Mouse (Mus musculus) midbrain, embryonic 13.5 days (tissue): ENCODE results near the gene 4933427D14Rik. TPM values are rescaled to one million over a fixed set of nuclear protein-coding genes. Genes with fewer than 3 reads are reported as not detected.

Experiments
- ATAC-seq: fragments of 200-750 bp; cut with Nextera tagmentation; 2 replicates; pipeline ENCODE4 v1.8.0; 2017; ENCODE audit warnings: mild to moderate bottlenecking, moderate TSS enrichment, moderate library complexity
- H3K27ac ChIP-seq: fragments of 300-500 bp; sonication (generic); 2 replicates; pipeline ENCODE4 v1.5.1; 2015; ENCODE audit warnings: inconsistent platforms, mild to moderate bottlenecking, moderate library complexity
- H3K27me3 ChIP-seq: fragments of 300-500 bp; sonication (generic); 2 replicates; pipeline ENCODE4 v1.6.1; 2015; ENCODE audit warnings: mild to moderate bottlenecking, inconsistent platforms
- H3K36me3 ChIP-seq: fragments of 300-500 bp; sonication (generic); 2 replicates; pipeline ENCODE4 v1.6.1; 2015; ENCODE audit warnings: mild to moderate bottlenecking, inconsistent platforms
- H3K4me1 ChIP-seq: fragments of 300-500 bp; sonication (generic); replicated peaks from 2 replicates; pipeline ENCODE4 v1.6.1; 2015; ENCODE audit warnings: inconsistent platforms
- H3K4me2 ChIP-seq: fragments of 300-500 bp; sonication (generic); replicated peaks from 2 replicates; pipeline ENCODE4 v1.6.1; 2015; ENCODE audit warnings: moderate library complexity, mild to moderate bottlenecking, inconsistent platforms
- H3K4me3 ChIP-seq: fragments of 300-500 bp; sonication (generic); replicated peaks from 2 replicates; pipeline ENCODE4 v1.5.1; 2015; ENCODE audit warnings: mild to moderate bottlenecking, inconsistent platforms
- H3K9ac ChIP-seq: fragments of 300-500 bp; sonication (generic); replicated peaks from 2 replicates; pipeline ENCODE4 v1.6.1; 2015; ENCODE audit warnings: mild to moderate bottlenecking, inconsistent platforms
- H3K9me3 ChIP-seq: fragments of 300-500 bp; sonication (generic); 2 replicates; pipeline ENCODE4 v1.6.1; 2016; ENCODE audit warnings: mild to moderate bottlenecking, inconsistent platforms
- WGBS: fragments of 180-500 bp; shearing (Covaris S2); methylation state at CpG from one replicate; pipeline ENCODE4 v1.1.7; 2015; 5-methylcytosine and 5-hydroxymethylcytosine counted together
- polyA plus RNA-seq: library from polyadenylated mRNA; unstranded; fragments of >200 nt; fragmentation: Nextera tagmentation; extraction: Ambion mirVana; gene quantifications from 2 replicates; pipeline ENCODE4 v1.2.1, GENCODE M21; 2015

Gene 4933427D14Rik
- polyA plus RNA-seq, 1 experiment from 2014 or later: 31.0 TPM

DNA sequence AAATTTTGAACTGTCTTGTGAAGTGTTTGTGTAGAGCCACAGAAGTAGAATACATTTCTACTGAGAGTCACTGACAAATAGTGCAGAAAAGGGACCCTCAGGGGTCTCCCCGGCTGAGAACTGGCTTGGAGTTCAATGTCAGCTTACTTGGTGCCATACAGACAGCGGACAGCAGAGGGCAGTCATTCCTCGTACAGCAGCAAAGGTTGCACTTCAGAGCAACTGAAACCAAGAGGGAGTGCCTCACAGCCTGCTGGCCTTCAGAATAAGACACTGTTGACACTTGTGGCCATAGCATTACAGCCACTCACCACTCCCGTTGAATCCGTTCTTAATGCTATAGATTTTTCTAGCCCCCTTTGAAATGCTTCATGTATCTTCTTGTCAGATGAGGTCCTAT is 17.6 kb upstream of the 4933427D14Rik start:
- 17% methylated on average over 5 of the region's 5 CpGs for WGBS

DNA sequence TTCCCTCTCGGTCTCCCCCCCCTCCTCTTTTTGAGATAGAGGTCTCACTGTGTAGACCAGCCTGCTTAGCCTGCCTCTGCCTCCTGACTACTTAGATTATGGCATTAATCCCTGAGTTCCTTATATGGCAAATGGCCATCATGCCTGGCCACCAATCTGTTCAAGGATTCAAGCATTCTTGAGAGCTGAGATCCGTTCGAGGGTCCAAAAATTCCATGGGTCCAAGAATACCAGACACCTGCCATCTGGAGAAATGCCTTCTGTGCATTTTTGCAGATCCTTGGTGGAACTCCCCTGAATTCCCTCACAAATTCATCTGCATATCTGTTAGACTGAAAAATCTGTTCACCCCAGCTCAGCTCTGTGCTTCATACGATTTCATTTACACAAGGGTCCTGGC is 16.2 kb upstream of the 4933427D14Rik start:
- no peak overlapping the region for H3K4me3 ChIP-seq
- H3K27me3 ChIP-seq: no peaks in the 10 kb centered on the region
- H3K9me3 ChIP-seq: no peaks in the 10 kb centered on the region
- H3K4me1 ChIP-seq: peaks cover 11% of the 10 kb centered on the region
- no peak for ATAC-seq
- no peak overlapping the region for H3K9ac ChIP-seq
- H3K4me2 ChIP-seq: no peak overlapping the region
- WGBS: 89% methylated on average over 4 of the region's 4 CpGs
- H3K36me3 ChIP-seq: no peaks in the 10 kb centered on the region
- no peak overlapping the region for H3K27ac ChIP-seq

More for the DNA sequence above, 17.6 kb upstream of the 4933427D14Rik start:
- no peaks in the 10 kb centered on the region for H3K27me3 ChIP-seq
- no peaks in the 10 kb centered on the region for H3K36me3 ChIP-seq
- H3K27ac ChIP-seq: no peak overlapping the region
- H3K9ac ChIP-seq: no peak overlapping the region
- peaks cover 11% of the 10 kb centered on the region for H3K4me1 ChIP-seq
- no peaks in the 10 kb centered on the region for H3K9me3 ChIP-seq
- peak; percentile 53; the same call in 1 of the 2 replicates for ATAC-seq
- no peak overlapping the region for H3K4me2 ChIP-seq
- H3K4me3 ChIP-seq: no peak overlapping the region

DNA sequence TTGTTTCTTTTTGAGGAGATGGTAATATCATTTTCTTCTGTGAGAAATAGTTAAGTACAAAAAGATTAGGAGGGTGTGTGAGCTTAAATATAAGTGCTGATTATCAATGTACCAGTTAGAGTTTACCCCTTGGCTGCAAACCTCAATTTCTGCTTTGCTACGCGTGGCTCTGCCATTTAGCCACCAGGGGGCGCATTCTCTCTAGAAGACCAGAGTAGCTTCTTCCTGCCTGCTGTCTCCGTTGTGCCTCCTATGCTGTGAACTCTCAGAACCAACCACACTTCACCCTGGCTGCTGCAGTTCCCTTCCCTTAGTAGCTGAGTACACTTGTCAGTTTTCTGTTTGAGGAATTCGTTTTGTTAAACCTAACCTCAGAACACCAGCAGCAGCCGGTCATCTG is 14.0 kb upstream of the 4933427D14Rik start:
- 16% methylated on average over 6 of the region's 6 CpGs for WGBS
- Histone ChIP-seq H3K9ac (no peak overlapping the region), H3K9me3 (no peaks in the 10 kb centered on the region), H3K36me3 (no peaks in the 10 kb centered on the region), H3K27ac (no peak overlapping the region), H3K4me1 (peaks cover 21% of the 10 kb centered on the region), H3K27me3 (no peaks in the 10 kb centered on the region), H3K4me2 (no peak overlapping the region), H3K4me3 (no peak overlapping the region)
- ATAC-seq: no peak

DNA sequence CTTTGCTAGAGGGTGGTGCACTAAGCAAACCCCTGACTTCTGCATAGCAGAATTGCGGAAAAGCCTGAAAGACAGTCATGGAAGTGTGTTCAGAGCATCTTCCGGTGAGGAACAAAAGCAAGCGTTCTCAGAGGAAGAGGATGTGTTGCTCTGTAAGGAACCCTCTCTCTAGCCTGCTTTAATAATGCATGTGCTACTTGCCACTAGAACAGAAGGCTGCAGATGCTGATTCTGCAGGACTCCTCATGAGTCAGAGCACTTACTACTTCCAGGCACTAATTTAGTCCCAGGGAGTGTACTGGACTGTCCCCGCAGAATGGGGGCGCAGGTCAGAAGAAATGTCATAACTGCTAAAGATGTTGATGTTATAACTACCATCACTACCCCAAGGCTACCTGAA is 9.9 kb upstream of the 4933427D14Rik start:
- peak overlapping the region; percentile 47 for H3K9ac ChIP-seq
- H3K4me3 ChIP-seq: 0 out of 2 replicates have a peak overlapping the region, but pooled peaks have one; percentile 11
- H3K36me3 ChIP-seq: no peaks in the 10 kb centered on the region; the same call in 1 of the 2 replicates
- peak overlapping the region; percentile 86 for H3K4me2 ChIP-seq
- no peak overlapping the region for H3K27ac ChIP-seq
- ATAC-seq: no peak
- H3K9me3 ChIP-seq: no peaks in the 10 kb centered on the region
- WGBS: 84% methylated on average over 5 of the region's 5 CpGs
- no peaks in the 10 kb centered on the region for H3K27me3 ChIP-seq
- peaks cover 30% of the 10 kb centered on the region for H3K4me1 ChIP-seq

DNA sequence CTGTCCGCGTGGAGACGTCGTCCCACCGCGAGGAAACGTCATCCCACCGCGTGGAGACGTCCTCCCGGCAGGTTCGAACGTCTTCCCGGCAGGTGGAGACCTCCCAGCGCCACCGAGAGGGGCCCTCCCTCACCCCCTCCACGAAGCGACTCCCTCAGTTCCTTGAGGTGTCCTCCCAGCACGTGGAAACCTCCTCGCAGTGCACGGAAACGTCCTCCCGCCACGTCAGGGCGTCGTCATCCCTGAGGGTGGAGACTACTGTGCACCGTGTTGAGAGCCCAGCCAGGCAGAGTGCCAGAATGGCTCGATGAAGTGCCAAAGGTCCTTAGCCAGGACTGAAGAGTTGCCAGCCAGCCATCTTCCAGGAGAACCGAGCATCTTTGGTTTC is 8.1 kb upstream of the 4933427D14Rik start, which contains the start of gene Med31:
Gene Med31, minus strand, starts transcription at position 183 of the 388 bp plus-strand sequence.
- Histone ChIP-seq H3K27me3 (no peaks in the 10 kb centered on the region), H3K4me1 (peaks cover 30% of the 10 kb centered on the region), H3K9ac (peak within 1 kb of the TSS; percentile 79), H3K36me3 (peaks cover 16% of the 10 kb centered on the region), H3K9me3 (no peaks in the 10 kb centered on the region), H3K4me3 (peak within 1 kb of the TSS; percentile 73), H3K27ac (peak within 1 kb of the TSS; percentile 82), H3K4me2 (peak within 1 kb of the TSS; percentile 86)
- ATAC-seq: peak; percentile 88
- WGBS: 3% methylated on average over 29 of the region's 29 CpGs

DNA sequence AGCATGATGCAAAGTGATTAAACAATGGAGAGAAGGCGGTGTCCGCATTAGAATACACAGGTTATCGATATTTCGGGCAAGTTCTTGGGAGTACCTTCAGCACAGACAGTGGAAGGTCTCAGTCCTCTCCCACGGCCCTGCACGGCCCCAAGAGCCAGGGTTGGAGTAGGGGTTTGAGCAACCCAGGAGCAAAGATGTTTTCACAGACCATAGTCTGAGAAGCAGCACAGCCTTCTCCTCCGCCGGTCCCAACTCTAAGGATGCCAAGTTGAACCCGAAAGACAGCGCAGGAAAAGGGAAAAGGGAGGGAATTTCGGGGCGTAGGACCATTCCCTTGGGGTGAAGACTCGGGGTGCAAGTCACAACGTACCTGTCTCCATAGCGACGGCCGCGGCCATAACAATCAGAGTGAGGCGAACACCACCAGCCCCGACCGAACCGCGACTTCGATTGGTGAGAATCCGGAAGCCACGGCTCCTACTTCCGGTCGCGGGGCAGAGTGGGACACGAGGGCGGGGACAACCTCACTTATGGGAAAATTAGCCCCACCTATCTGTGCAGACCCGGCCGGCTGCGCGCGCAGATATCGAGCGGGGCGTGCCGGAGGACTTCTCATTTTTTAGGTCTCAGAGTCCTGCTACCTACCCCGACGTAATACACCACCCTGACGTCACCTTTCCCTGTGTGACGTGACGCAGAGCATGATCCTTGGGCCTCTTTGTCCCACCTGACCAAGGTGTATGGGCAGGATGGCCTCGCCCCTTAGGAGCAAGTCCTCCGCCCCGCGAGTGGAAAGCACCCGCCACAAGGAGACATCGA is 7.5 kb upstream of the 4933427D14Rik start:
- peak overlapping the region; percentile 82 for H3K27ac ChIP-seq
- peaks cover 22% of the 10 kb centered on the region for H3K36me3 ChIP-seq
- ATAC-seq: peak; percentile 96
- H3K9me3 ChIP-seq: no peaks in the 10 kb centered on the region
- no peaks in the 10 kb centered on the region for H3K27me3 ChIP-seq
- H3K4me2 ChIP-seq: peak overlapping the region; percentile 86
- peak overlapping the region; percentile 73 for H3K4me3 ChIP-seq
- H3K9ac ChIP-seq: peak overlapping the region; percentile 79
- under 1% methylated on average over 51 of the region's 51 CpGs for WGBS
- peaks cover 30% of the 10 kb centered on the region for H3K4me1 ChIP-seq

DNA sequence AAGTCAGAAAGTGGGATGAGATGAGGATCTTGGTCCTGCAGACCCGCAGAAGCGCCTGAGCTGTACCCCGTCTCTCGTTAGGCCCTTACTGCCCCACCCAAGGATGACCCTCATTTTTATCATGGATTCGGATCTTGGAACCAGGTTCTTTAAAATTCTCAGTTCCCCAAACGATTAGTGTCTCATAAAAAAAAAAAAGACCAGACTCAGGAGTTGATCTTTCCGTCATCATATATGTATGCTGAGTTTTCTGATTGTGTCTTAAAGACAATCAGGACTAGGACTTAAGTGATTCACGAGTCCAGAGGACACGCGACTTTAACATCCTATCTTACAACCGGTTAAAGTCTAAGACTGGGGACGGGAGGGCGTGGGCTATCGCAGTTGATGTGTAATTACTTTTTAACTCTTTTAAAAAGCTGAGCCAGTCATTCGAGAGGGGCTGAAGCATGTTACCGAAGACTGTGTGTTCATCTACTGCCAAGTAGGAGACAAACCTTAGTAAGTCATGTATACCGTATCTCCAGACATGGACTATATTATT is 647 bp upstream of the 4933427D14Rik start:
- Histone ChIP-seq H3K9ac (peak overlapping the region; percentile 94), H3K27ac (peak overlapping the region; percentile 82; the same call in 1 of the 2 replicates), H3K4me1 (peaks cover 41% of the 10 kb centered on the region), H3K4me2 (peak overlapping the region; percentile 92), H3K27me3 (no peaks in the 10 kb centered on the region), H3K4me3 (peak overlapping the region; percentile 93), H3K9me3 (no peaks in the 10 kb centered on the region), H3K36me3 (peaks cover 25% of the 10 kb centered on the region)
- 22% methylated on average over 17 of the region's 17 CpGs for WGBS
- ATAC-seq: no peak

DNA sequence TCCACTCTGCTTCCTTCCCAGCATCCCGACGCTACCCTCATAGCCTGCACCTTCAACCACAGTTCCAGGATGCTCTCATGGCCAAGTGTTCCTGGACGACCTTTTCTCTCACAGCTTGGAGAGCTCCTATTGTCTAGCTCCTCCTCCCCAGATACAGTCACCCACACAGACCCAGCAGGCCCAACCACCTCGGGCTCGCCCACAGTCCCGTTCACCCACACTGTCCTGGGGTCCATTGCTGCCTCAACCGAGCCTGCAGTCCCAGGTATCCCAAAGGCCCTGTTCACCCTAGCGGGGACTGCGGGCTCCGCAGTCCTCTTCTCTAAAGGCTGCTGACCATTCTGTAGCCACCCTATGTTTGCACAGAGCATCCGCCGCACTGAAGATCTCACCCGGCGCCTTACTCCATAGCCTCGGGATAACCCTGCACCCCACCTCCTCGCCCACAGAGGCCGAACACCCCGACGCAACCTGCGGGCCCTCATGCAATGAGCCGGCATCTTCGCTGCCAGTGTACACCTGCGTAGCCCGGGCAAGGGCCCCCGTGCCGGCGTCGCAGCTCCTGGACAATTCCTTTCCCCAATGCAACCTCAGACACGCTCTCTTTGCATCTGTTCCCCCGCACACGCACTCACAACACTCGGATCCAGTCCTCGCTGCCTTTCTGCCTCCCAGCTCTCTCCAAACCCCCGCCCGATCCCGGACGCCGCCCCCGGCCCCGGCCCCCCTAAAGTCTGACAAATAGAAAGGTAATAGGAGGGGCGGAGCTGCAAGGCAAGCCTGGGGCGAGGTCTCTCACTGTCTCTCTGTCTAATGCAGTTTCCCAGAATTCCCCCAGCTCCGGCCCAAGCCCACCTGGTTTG is 687 bp downstream of the 4933427D14Rik start, which contains the start of gene Gm43951:
Gene Gm43951, minus strand, starts transcription at position 500 of the 863 bp plus-strand sequence.
- Histone ChIP-seq H3K9me3 (no peaks in the 10 kb centered on the region), H3K36me3 (peaks cover 26% of the 10 kb centered on the region), H3K27ac (peak within 1 kb of the TSS; percentile 82), H3K4me1 (peaks cover 41% of the 10 kb centered on the region), H3K9ac (peak within 1 kb of the TSS; percentile 94), H3K4me2 (peak within 1 kb of the TSS; percentile 92), H3K4me3 (peak within 1 kb of the TSS; percentile 93), H3K27me3 (no peaks in the 10 kb centered on the region)
- peak; percentile 67 for ATAC-seq
- WGBS: 1% methylated on average over 43 of the region's 43 CpGs

DNA sequence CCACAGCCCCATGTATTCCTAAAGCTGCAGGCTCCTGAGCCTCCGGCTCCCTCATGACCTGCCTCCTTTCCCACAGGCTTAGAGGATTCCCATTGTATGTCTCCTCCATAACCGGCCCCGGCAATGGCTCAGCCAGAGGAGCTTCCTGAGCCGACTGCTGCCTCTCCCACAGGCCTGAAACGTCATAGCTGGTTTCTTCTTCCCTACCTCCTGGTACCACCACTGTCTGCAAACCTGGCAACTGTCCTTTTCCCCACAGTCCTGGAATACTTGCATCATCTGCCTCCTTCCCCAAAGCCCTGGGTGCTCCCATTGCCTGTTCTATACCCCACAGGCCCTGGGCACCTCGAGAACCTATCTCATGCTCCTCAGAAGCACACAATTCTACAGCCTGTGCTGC is 2.0 kb downstream of the 4933427D14Rik start:
- H3K4me1 ChIP-seq: peaks cover 41% of the 10 kb centered on the region
- WGBS: 63% methylated on average over 6 of the region's 6 CpGs
- H3K36me3 ChIP-seq: peaks cover 20% of the 10 kb centered on the region
- no peaks in the 10 kb centered on the region for H3K9me3 ChIP-seq
- H3K4me2 ChIP-seq: peak overlapping the region; percentile 92
- H3K27me3 ChIP-seq: no peaks in the 10 kb centered on the region
- H3K9ac ChIP-seq: peak overlapping the region; percentile 94
- no peak for ATAC-seq
- no peak overlapping the region for H3K27ac ChIP-seq
- H3K4me3 ChIP-seq: peak overlapping the region; percentile 93

DNA sequence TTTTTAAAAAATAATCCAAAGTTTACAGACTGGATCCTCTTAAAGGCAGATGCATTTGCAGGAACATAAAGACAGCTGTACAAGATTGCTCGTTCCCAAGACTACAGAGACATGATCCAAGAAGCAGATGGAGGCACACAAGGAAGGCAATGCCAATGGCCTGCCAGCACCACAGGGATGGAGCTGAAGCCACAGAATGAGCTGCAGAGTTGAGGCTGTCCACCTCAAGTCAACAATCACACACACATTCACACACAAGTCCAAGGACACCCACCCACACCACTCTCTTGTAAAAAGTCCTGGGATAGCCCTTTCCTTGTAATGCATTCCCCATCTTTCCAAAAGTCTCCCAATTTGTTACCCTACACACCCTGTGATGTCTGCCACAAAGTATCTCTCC is 3.8 kb downstream of the 4933427D14Rik start:
- 45% methylated on average over 1 of the region's 1 CpGs for WGBS
- Histone ChIP-seq H3K4me2 (no peak overlapping the region), H3K9ac (no peak overlapping the region), H3K27me3 (no peaks in the 10 kb centered on the region), H3K4me1 (peaks cover 38% of the 10 kb centered on the region), H3K36me3 (peaks cover 19% of the 10 kb centered on the region), H3K4me3 (no peak overlapping the region), H3K9me3 (no peaks in the 10 kb centered on the region), H3K27ac (no peak overlapping the region)
- no peak for ATAC-seq

DNA sequence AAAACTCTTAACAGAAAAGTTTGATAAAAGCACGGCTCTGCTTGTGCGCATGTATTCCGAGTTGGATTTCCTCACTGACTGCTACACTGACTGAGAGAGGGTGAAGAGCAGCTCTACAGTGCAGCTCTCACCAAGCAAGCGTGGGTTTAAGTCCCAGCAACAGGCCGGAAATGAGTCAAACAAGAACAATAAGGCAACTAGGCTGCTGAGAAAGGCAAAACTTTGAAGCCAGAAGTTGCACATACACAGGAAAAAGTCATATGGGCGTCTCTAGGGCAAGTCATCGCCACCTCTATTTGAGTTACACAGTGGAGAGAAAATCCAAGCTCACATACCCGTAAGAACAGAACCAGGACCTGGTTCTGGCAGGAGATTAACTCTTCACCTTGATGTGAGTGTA is 10.8 kb downstream of the 4933427D14Rik start:
- 90% methylated on average over 8 of the region's 8 CpGs for WGBS
- H3K36me3 ChIP-seq: peaks cover 45% of the 10 kb centered on the region
- no peaks in the 10 kb centered on the region for H3K9me3 ChIP-seq
- H3K4me3 ChIP-seq: no peak overlapping the region
- no peak overlapping the region for H3K9ac ChIP-seq
- peaks cover 2% of the 10 kb centered on the region; the same call in 1 of the 2 replicates for H3K4me1 ChIP-seq
- no peaks in the 10 kb centered on the region for H3K27me3 ChIP-seq
- H3K27ac ChIP-seq: no peak overlapping the region
- no peak overlapping the region for H3K4me2 ChIP-seq
- no peak for ATAC-seq
